Mouse (Mus musculus) liver, embryonic 13.5 days (tissue): ENCODE data around the gene Etl4. TPM values are rescaled to one million over a fixed set of nuclear protein-coding genes. Genes with fewer than 3 reads are reported as not detected.

ENCODE experiments used
- ATAC-seq: fragments of 200-750 bp; cut with Nextera tagmentation; 2 replicates; pipeline ENCODE4 v1.8.0; 2017; ENCODE audit warnings: low read depth, mild to moderate bottlenecking, moderate number of reproducible peaks, moderate library complexity
- DNase-seq: peaks from one replicate; pipeline ENCODE4 v3.0.0; 2022
- H3K27ac ChIP-seq: fragments of 300-500 bp; sonication (generic); 2 replicates; pipeline ENCODE4 v1.5.1; 2015; ENCODE audit warnings: moderate library complexity, mild to moderate bottlenecking, inconsistent platforms
- H3K27me3 ChIP-seq: fragments of 300-500 bp; sonication (generic); 2 replicates; pipeline ENCODE4 v1.6.1; 2015; ENCODE audit warnings: mild to moderate bottlenecking, inconsistent platforms
- H3K36me3 ChIP-seq: fragments of 300-500 bp; sonication (generic); 2 replicates; pipeline ENCODE4 v1.6.1; 2015; ENCODE audit warnings: mild to moderate bottlenecking, inconsistent platforms
- H3K4me1 ChIP-seq: fragments of 300-500 bp; sonication (generic); replicated peaks from 2 replicates; pipeline ENCODE4 v1.6.1; 2015; ENCODE audit warnings: inconsistent platforms
- H3K4me2 ChIP-seq: fragments of 300-500 bp; sonication (generic); 2 replicates; pipeline ENCODE4 v1.6.1; 2015; ENCODE audit warnings: inconsistent platforms, mild to moderate bottlenecking, moderate library complexity
- H3K4me3 ChIP-seq: fragments of 300-500 bp; sonication (generic); replicated peaks from 2 replicates; pipeline ENCODE4 v1.5.1; 2015; ENCODE audit warnings: mild to moderate bottlenecking, inconsistent platforms
- H3K9ac ChIP-seq: fragments of 300-500 bp; sonication (generic); 2 replicates; pipeline ENCODE4 v1.6.1; 2015; ENCODE audit warnings: mild to moderate bottlenecking, inconsistent platforms
- H3K9me3 ChIP-seq: fragments of 300-500 bp; sonication (generic); replicated peaks from 2 replicates; pipeline ENCODE4 v1.6.1; 2016; ENCODE audit warnings: inconsistent platforms
- WGBS: fragments of 180-500 bp; shearing (Covaris S2); methylation state at CpG from one replicate; pipeline ENCODE4 v1.1.7; 2015; ENCODE audit not compliant: insufficient replicate concordance; 5-methylcytosine and 5-hydroxymethylcytosine counted together
- polyA plus RNA-seq: library from polyadenylated mRNA; unstranded; fragments of >200 nt; fragmentation: Nextera tagmentation; extraction: Ambion mirVana; gene quantifications from 2 replicates; pipeline ENCODE4 v1.2.1, GENCODE M21; 2015

Etl4 gene
- polyA plus RNA-seq, 1 experiment from 2014 or later: 2.7 TPM

DNA sequence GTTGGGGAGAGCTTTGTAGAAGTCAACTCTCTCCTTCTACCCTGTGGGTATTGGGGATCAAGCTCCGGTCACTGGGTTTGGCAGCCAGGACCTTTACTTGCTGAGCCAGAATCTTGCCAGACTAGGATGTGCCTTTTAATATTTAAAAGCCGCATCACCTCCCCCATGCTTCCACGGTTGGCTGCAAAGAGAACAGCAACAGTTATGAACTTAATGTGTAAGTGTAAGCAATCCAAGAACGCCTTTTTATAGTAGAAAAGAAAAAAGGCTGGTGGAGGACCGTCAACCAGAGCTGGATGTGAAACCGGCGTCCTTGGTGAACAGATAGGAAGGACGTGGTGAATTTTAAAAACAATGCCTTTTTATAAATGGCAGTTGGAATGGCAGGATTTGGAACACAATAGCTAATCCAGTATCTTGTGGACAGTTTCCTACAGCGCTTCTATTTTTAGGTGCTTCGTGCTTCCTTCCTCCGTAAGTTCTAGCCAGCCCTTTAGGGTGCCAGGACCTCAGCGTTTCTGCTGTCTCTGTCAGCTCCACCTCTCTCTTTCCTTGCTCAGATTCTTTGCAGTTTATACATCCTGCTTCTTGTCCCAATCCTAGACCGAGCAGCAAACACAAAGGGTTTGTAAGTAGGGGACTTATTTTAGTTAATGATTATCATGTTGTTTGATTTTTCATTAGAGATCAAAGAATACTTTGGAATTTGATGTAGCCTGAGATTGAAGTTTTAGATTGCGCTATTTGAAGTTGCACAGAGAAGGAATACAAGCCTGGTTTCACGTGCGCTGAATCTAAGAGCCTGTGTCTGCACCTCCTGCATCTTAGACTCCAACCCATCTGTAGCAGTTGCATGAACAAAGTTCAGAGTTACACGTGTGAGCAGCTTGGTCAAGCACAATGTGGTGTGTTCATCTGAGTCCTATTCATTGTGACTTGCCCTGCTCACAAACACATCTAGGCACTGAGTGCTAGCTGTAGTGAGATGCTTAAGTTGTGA lies 535.9 kb downstream of the Etl4 start:
- H3K9ac ChIP-seq: no peak overlapping the region
- 0 out of 2 replicates have a peak, but pooled peaks cover 5% of the 10 kb centered on the region for H3K4me1 ChIP-seq
- H3K27me3 ChIP-seq: no peaks in the 10 kb centered on the region
- 22% methylated on average over 17 of the region's 17 CpGs for WGBS
- DNase-seq (no peak), ATAC-seq (peak; percentile 51; the same call in 1 of the 2 replicates)
- no peak overlapping the region for H3K4me2 ChIP-seq
- peak overlapping the region; percentile 21; the same call in 1 of the 2 replicates for H3K27ac ChIP-seq
- no peaks in the 10 kb centered on the region for H3K36me3 ChIP-seq
- no peaks in the 10 kb centered on the region for H3K9me3 ChIP-seq
- H3K4me3 ChIP-seq: no peak overlapping the region

GRCm38 (mm10) chr2:20446180-20446579 lies 536.6 kb downstream of the Etl4 start:
- ATAC-seq (no peak), DNase-seq (no peak)
- Histone ChIP-seq H3K27ac (no peak overlapping the region), H3K9me3 (no peaks in the 10 kb centered on the region), H3K27me3 (no peaks in the 10 kb centered on the region), H3K4me1 (0 out of 2 replicates have a peak, but pooled peaks cover 5% of the 10 kb centered on the region), H3K4me3 (no peak overlapping the region), H3K36me3 (no peaks in the 10 kb centered on the region), H3K9ac (no peak overlapping the region), H3K4me2 (no peak overlapping the region)
- WGBS: 41% methylated on average over 4 of the region's 4 CpGs

DNA sequence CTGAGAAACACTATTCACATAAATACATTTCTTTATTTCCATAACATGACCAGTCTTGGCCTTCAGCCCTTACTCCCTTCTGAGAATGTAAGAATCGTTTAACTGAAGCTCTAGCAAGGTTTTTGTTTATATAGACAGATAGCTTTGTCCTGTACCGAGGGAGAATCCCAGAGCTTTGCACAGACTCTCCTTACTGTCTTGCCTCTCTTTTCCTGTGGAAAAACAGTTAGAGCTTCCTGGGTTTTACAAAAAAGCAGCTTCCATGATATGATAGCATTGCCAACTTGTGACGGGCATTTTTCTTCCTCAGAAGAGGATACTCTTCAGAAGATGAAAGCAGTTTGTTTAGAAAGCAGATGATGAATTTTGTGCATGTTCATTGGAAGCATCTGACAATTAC lies 541.4 kb downstream of the Etl4 start:
- no peaks in the 10 kb centered on the region for H3K27me3 ChIP-seq
- WGBS: 45% methylated on average over 3 of the region's 3 CpGs
- no peak overlapping the region for H3K4me2 ChIP-seq
- no peak overlapping the region for H3K9ac ChIP-seq
- no peaks in the 10 kb centered on the region for H3K36me3 ChIP-seq
- H3K4me3 ChIP-seq: no peak overlapping the region
- H3K4me1 ChIP-seq: no peaks in the 10 kb centered on the region
- no peaks in the 10 kb centered on the region for H3K9me3 ChIP-seq
- DNase-seq: no peak
- H3K27ac ChIP-seq: no peak overlapping the region
- no peak for ATAC-seq

DNA sequence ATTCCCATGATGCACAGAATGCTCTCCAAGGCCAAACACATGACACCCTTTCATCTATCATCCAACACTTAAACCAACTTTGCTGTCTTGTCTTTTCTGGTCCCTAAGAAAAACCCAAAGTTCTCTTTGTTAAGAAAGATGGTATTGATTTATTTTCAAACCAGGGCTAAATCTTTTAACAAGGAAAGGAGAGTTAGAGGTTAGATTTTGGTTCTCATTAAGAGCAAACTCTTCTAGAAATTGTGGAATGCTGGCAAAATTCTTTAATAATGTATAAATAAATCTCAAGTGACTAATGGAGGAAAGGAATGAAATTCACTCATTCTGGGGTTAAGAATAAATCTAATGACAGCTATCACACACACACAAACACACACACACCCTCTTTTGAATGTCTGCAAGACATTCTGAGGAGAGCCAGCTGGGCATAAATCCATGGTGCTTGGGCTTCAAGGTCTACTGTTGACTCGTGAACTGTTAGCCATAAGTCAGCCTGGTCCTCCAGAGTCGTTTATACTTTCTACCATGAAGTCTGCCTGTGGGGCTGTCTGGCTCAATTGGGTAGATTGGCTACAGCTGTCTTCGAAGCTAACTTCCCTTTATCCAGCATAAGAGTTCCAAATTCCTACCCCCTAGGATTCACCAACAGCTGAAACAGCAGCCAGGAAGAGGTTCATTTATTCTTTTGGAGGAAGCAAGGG lies 544.1 kb downstream of the Etl4 start:
- ATAC-seq (no peak), DNase-seq (no peak)
- Histone ChIP-seq H3K9ac (no peak overlapping the region), H3K27me3 (no peaks in the 10 kb centered on the region), H3K36me3 (no peaks in the 10 kb centered on the region), H3K4me3 (no peak overlapping the region), H3K4me2 (no peak overlapping the region), H3K27ac (no peak overlapping the region), H3K9me3 (no peaks in the 10 kb centered on the region), H3K4me1 (no peaks in the 10 kb centered on the region)
- 39% methylated on average over 3 of the region's 3 CpGs for WGBS

GRCm38 (mm10) chr2:20479199-20479598 lies 569.6 kb downstream of the Etl4 start:
- H3K4me2 ChIP-seq: no peak overlapping the region
- no peak overlapping the region for H3K4me3 ChIP-seq
- H3K27me3 ChIP-seq: no peaks in the 10 kb centered on the region
- DNase-seq (no peak), ATAC-seq (no peak)
- no peaks in the 10 kb centered on the region for H3K36me3 ChIP-seq
- H3K27ac ChIP-seq: no peak overlapping the region
- H3K9me3 ChIP-seq: no peaks in the 10 kb centered on the region
- H3K9ac ChIP-seq: no peak overlapping the region
- WGBS: 47% methylated on average over 2 of the region's 2 CpGs
- no peaks in the 10 kb centered on the region for H3K4me1 ChIP-seq

DNA sequence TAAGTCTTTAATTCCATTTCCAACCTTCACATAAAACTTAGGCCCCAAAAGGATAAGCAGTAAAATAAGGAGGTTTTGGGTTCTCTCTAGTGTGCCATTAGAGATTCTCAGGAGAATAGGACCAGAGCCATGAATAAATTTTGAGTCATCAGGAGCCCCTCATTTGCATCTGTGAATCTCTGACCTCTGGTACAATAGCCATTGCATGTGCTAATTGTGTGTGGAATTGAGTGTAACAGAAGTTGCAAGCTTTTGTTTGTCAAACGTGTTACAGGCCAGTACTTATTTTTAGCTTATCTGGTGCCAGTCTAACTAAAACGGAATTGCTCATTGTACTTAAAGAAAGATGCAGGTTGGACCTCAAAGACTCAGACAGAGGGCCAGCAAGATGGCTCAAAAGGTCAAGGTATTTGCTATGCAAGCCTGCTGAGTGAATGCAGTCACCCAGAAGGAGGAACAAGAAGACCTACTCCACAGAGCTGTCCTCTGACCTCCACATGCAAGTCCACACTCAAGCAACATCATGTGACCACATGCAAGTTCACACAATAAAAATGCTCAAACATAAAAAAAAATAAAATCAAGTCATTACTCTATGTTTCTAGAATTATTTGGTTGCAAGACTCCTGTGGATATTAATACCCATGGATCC lies 576.7 kb downstream of the Etl4 start:
- ATAC-seq: no peak
- no peaks in the 10 kb centered on the region for H3K9me3 ChIP-seq
- DNase-seq: no peak
- no peaks in the 10 kb centered on the region for H3K4me1 ChIP-seq
- no peak overlapping the region for H3K27ac ChIP-seq
- no peak overlapping the region for H3K9ac ChIP-seq
- no peak overlapping the region for H3K4me2 ChIP-seq
- 15% methylated on average over 2 of the region's 2 CpGs for WGBS
- no peaks in the 10 kb centered on the region for H3K27me3 ChIP-seq
- H3K36me3 ChIP-seq: no peaks in the 10 kb centered on the region
- no peak overlapping the region for H3K4me3 ChIP-seq

- no peak overlapping the region for H3K9ac ChIP-seq
- H3K4me3 ChIP-seq: no peak overlapping the region
- no peaks in the 10 kb centered on the region for H3K9me3 ChIP-seq
- no peaks in the 10 kb centered on the region for H3K4me1 ChIP-seq
- H3K27ac ChIP-seq: no peak overlapping the region
- ATAC-seq (no peak), DNase-seq (no peak)
- no peak overlapping the region for H3K4me2 ChIP-seq
- no peaks in the 10 kb centered on the region for H3K36me3 ChIP-seq
- no peaks in the 10 kb centered on the region for H3K27me3 ChIP-seq
- 12% methylated on average over 3 of the region's 3 CpGs for WGBS
Measured at GRCm38 (mm10) chr2:20489090-20489489, 579.5 kb downstream of the Etl4 start.

GRCm38 (mm10) chr2:20492125-20492524 lies 582.5 kb downstream of the Etl4 start:
- ATAC-seq: no peak
- no peaks in the 10 kb centered on the region for H3K27me3 ChIP-seq

DNA sequence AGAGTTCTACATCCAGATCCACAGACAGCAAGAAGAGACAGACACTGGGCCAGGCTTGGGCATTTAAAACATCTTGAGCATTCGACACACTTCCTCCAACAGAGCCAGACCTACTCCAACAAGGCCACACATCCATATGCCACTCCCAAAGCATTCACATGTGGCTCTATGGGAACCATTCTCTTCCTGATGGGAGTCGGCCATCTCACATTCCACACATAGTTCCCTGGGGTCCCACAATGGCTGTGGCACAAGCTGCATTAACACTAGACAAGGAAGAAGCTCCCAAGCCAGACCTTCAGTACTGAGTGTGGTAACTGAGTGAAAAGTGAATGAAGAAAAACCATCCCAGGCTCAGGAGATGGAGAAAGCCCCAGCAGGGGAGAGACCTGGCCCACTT lies 584.2 kb downstream of the Etl4 start:
- H3K27ac ChIP-seq: no peak overlapping the region
- no peaks in the 10 kb centered on the region for H3K4me1 ChIP-seq
- no peaks in the 10 kb centered on the region for H3K9me3 ChIP-seq
- H3K9ac ChIP-seq: no peak overlapping the region
- H3K4me2 ChIP-seq: no peak overlapping the region
- no peaks in the 10 kb centered on the region for H3K27me3 ChIP-seq
- 63% methylated on average over 2 of the region's 2 CpGs for WGBS
- ATAC-seq (no peak), DNase-seq (no peak)
- no peak overlapping the region for H3K4me3 ChIP-seq
- no peaks in the 10 kb centered on the region for H3K36me3 ChIP-seq

More at GRCm38 (mm10) chr2:20492125-20492524, 582.5 kb downstream of the Etl4 start:
- Histone ChIP-seq H3K4me3 (no peak overlapping the region), H3K4me2 (no peak overlapping the region), H3K27ac (no peak overlapping the region), H3K9ac (no peak overlapping the region), H3K4me1 (no peaks in the 10 kb centered on the region), H3K36me3 (no peaks in the 10 kb centered on the region), H3K9me3 (no peaks in the 10 kb centered on the region)
- no peak for DNase-seq
- 33% methylated on average over 2 of the region's 2 CpGs for WGBS

- H3K4me3 ChIP-seq: no peak overlapping the region
- no peaks in the 10 kb centered on the region for H3K9me3 ChIP-seq
- H3K27me3 ChIP-seq: no peaks in the 10 kb centered on the region
- H3K4me2 ChIP-seq: no peak overlapping the region
- no peak overlapping the region for H3K27ac ChIP-seq
- H3K36me3 ChIP-seq: no peaks in the 10 kb centered on the region
- no peaks in the 10 kb centered on the region for H3K4me1 ChIP-seq
- no peak for ATAC-seq
- WGBS: 12% methylated on average over 3 of the region's 3 CpGs
- no peak for DNase-seq
- H3K9ac ChIP-seq: no peak overlapping the region
Measured at GRCm38 (mm10) chr2:20494666-20495065, 585.1 kb downstream of the Etl4 start.

GRCm38 (mm10) chr2:20496219-20496800 lies 586.7 kb downstream of the Etl4 start:
- Histone ChIP-seq H3K27me3 (no peaks in the 10 kb centered on the region), H3K4me3 (no peak overlapping the region), H3K9me3 (no peaks in the 10 kb centered on the region), H3K4me2 (no peak overlapping the region), H3K9ac (no peak overlapping the region), H3K36me3 (no peaks in the 10 kb centered on the region), H3K27ac (no peak overlapping the region), H3K4me1 (no peaks in the 10 kb centered on the region)
- DNase-seq (no peak), ATAC-seq (no peak)
- 48% methylated on average over 8 of the region's 8 CpGs for WGBS
